Mouse (Mus musculus) kidney, postnatal 0 days (tissue): ENCODE measurements around the gene Tmem63a. TPM values are rescaled to one million over a fixed set of nuclear protein-coding genes. Genes with fewer than 3 reads are reported as not detected.

ENCODE experiments used
- ATAC-seq: fragments of 200-750 bp; cut with Nextera tagmentation; replicated peaks from 2 replicates; pipeline ENCODE4 v1.8.0; 2017; ENCODE audit warnings: low read depth, moderate number of reproducible peaks, moderate TSS enrichment, moderate library complexity; ENCODE audit not compliant: low FRiP score
- DNase-seq: peaks from one replicate; pipeline ENCODE4 v3.0.0-alpha.2; 2016; ENCODE audit warnings: low spot score
- H3K27ac ChIP-seq: fragments of 300-500 bp; sonication (generic); 2 replicates; pipeline ENCODE4 v1.5.1; 2014; ENCODE audit warnings: mild to moderate bottlenecking
- H3K27me3 ChIP-seq: fragments of 300-500 bp; sonication (generic); 2 replicates; pipeline ENCODE4 v1.6.1; 2014; ENCODE audit warnings: low read length, mixed read lengths; ENCODE audit not compliant: insufficient read depth
- H3K36me3 ChIP-seq: fragments of 300-500 bp; sonication (generic); 2 replicates; pipeline ENCODE4 v1.6.1; 2014; ENCODE audit warnings: low read length, mixed read lengths; ENCODE audit not compliant: insufficient read depth
- H3K4me1 ChIP-seq: fragments of 300-500 bp; sonication (generic); replicated peaks from 2 replicates; pipeline ENCODE4 v1.6.1; 2014; ENCODE audit warnings: antibody characterized with exemption, low read length, mixed read lengths; ENCODE audit not compliant: insufficient read depth
- H3K4me2 ChIP-seq: fragments of 300-500 bp; sonication (generic); 2 replicates; pipeline ENCODE4 v1.6.1; 2014; ENCODE audit warnings: mild to moderate bottlenecking, low read length, moderate library complexity, mixed read lengths
- H3K4me3 ChIP-seq: fragments of 300-500 bp; sonication (generic); replicated peaks from 2 replicates; pipeline ENCODE4 v1.5.1; 2014; ENCODE audit warnings: low read depth, low read length
- H3K9ac ChIP-seq: fragments of 300-500 bp; sonication (generic); 2 replicates; pipeline ENCODE4 v1.6.1; 2014; ENCODE audit warnings: low read depth, low read length
- H3K9me3 ChIP-seq: fragments of 300-500 bp; sonication (generic); replicated peaks from 2 replicates; pipeline ENCODE4 v1.6.1; 2016; ENCODE audit warnings: low read length, inconsistent platforms, mixed read lengths
- CTCF ChIP-seq: IDR thresholded peaks from 2 replicates; pipeline ENCODE4 v1.5.1; 2016; ENCODE audit warnings: antibody characterized with exemption, low read depth, mild to moderate bottlenecking, moderate library complexity
- WGBS: fragments of 180-500 bp; shearing (Covaris S2); extraction: QIAGEN DNeasy Blood & Tissue Kit; methylation state at CpG from one replicate; pipeline ENCODE4 v1.1.7; 2014; 5-methylcytosine and 5-hydroxymethylcytosine counted together
- polyA plus RNA-seq: library from polyadenylated mRNA; unstranded; fragments of >200 nt; fragmentation: Nextera tagmentation; extraction: Ambion mirVana; gene quantifications from 2 replicates; pipeline ENCODE4 v1.2.1, GENCODE M21; 2015

Tmem63a gene
- polyA plus RNA-seq, 1 experiment from 2014 or later, result 10.6 TPM

DNA sequence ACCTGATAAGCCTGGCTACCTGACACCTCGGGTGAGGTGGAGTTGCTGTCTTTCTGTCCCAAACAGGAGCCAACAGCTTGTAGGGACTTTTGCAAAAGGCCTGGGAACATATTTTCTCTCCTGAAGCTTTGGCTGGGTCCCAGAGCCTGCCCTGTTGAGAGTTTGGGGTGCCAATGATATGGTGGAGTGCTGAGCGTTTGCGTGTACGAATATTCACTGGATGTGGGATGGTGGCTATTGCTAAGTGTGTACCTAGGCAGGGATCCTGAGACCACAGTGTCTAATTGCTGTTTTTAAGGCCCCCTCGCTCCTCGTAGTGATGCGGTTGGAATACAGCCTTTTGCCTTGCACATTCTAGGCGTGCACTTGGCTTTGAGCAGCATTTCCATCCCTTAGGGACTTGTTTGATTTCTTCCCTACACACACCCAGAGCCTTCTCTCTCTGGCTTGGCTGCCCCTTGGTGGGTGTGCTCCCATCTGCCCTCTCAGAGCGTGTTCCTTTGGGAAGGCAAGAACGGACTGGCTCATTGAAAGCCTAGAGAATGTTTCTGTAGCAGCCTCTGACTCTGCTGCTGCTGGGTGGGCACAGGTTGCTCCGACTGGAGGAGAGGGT, 994 bp downstream of the Tmem63a start:
- TF ChIP-seq CTCF, result no peak
- Histone ChIP-seq H3K36me3 (no peaks in the 10 kb centered on the region), H3K27me3 (no peaks in the 10 kb centered on the region), H3K4me1 (peaks cover 19% of the 10 kb centered on the region; the same call in 1 of the 2 replicates), H3K4me3 (peak overlapping the region; percentile 97), H3K9ac (peak overlapping the region; percentile 84), H3K27ac (peak overlapping the region; percentile 84), H3K9me3 (no peaks in the 10 kb centered on the region), H3K4me2 (peak overlapping the region; percentile 95)
- no peak for DNase-seq
- ATAC-seq, result no peak
- 64% methylated on average over 11 of the region's 11 CpGs for WGBS

DNA sequence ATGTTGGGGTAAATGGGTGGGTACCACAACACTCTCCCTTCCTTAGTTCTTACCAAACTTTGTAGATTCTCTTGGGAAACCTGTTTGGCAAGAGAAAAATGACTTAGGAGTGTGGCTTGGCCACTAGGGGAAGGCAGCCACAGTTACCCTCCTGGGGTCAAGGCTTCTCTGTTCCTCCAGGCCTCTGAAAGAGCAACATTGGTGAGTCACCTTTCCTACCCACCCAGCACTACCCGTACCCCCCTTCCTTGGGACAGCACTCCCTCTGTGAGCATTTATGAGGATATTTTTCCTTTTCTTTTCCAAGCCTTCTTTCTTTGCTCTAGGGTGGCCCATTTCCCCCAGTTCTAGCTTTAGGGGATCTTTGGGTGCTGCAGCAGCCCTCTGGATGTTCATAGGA, 1.8 kb downstream of the Tmem63a start:
- no peak for ATAC-seq
- DNase-seq, result no peak
- H3K4me2 ChIP-seq, result no peak overlapping the region
- no peak overlapping the region for H3K4me3 ChIP-seq
- H3K27me3 ChIP-seq, result no peaks in the 10 kb centered on the region
- no peak overlapping the region for H3K9ac ChIP-seq
- WGBS, result 63% methylated on average over 1 of the region's 1 CpGs
- H3K36me3 ChIP-seq, result 0 out of 2 replicates have a peak, but pooled peaks cover 5% of the 10 kb centered on the region
- H3K4me1 ChIP-seq, result peaks cover 19% of the 10 kb centered on the region; the same call in 1 of the 2 replicates
- TF ChIP-seq CTCF, result peak; percentile 33
- no peak overlapping the region for H3K27ac ChIP-seq
- H3K9me3 ChIP-seq, result no peaks in the 10 kb centered on the region

DNA sequence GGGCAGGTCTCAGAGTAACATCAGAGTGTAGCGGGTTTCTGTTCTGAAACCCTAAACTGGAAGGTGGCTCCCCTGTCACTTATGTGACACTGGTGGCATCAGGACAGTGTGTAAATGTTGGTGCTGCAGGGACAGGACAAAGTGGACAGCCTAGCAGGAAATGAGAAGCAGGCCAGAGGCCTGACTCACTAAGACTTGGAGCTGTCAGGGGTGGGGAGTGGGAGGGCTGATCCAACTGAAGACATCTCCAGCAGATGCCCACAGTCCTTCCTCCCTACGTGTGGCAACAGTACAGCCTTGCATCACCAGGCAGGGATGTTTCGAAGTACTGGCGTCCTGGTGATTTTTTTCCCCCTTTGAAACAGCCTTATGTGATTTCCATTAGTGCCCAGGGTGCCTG, 2.4 kb downstream of the Tmem63a start:
- H3K4me2 ChIP-seq, result no peak overlapping the region
- H3K36me3 ChIP-seq, result peaks cover 11% of the 10 kb centered on the region; the same call in 1 of the 2 replicates
- no peaks in the 10 kb centered on the region for H3K27me3 ChIP-seq
- H3K4me1 ChIP-seq, result peaks cover 19% of the 10 kb centered on the region; the same call in 1 of the 2 replicates
- no peak for DNase-seq
- no peak for ATAC-seq
- H3K4me3 ChIP-seq, result no peak overlapping the region
- H3K9ac ChIP-seq, result no peak overlapping the region
- TF ChIP-seq CTCF, result no peak
- no peaks in the 10 kb centered on the region for H3K9me3 ChIP-seq
- WGBS, result 81% methylated on average over 4 of the region's 4 CpGs
- H3K27ac ChIP-seq, result peak overlapping the region; percentile 5; the same call in 1 of the 2 replicates

DNA sequence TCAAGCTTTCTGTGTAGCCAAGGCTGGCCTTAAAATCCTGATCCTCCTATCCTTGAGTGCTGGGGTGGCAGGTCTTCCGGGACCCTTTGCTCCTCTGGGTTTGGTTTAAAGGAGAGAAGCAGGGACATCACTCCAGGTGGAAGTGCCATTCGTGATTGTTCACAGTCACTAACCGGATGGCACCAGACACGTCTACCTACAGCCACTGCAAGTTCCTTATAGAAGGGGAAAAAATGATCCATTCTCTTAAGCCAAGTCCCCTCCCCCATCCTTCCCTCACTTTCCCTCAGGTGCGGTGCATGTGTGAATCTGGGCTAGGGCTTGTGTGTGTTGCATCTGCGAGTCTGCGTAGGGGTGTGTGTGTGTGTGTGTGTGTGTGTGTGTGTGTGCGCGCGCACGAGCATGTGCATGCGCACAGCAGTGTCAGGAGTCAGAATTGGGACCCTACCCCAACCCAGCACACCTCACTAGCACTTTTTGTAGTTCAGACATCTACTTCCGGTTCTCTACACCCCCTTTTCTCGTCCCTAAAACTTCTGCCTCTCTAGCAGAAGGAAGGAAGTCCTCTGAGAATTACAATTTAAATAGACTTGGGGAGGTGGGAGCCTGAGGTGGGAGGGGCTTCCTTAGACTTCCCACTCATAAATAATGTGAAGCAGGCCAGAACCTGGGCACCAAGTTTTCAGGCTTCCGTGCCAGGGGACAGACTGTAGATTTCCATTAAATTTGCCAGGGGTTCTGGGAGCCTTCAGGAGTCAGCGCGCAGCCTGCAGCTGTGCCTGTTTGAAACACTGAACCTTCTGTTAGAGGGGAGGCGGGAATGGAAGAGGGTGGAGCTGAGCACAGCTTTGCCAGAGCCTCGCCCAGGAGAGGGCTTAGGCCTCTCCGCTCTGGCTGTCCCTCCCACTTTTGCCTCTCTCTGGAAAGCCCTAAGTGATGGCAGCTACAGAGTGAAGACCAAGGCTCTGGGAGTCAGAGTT, 3.1 kb downstream of the Tmem63a start:
- Histone ChIP-seq H3K9me3 (no peaks in the 10 kb centered on the region), H3K36me3 (peaks cover 14% of the 10 kb centered on the region; the same call in 1 of the 2 replicates), H3K27ac (peak overlapping the region; percentile 5; the same call in 1 of the 2 replicates), H3K4me1 (peaks cover 19% of the 10 kb centered on the region; the same call in 1 of the 2 replicates), H3K9ac (no peak overlapping the region), H3K27me3 (no peaks in the 10 kb centered on the region), H3K4me3 (no peak overlapping the region), H3K4me2 (peak overlapping the region; percentile 41)
- 22% methylated on average over 20 of the region's 20 CpGs for WGBS
- TF ChIP-seq CTCF, result no peak
- peak; percentile 90 for DNase-seq
- peak; percentile 74 for ATAC-seq

DNA sequence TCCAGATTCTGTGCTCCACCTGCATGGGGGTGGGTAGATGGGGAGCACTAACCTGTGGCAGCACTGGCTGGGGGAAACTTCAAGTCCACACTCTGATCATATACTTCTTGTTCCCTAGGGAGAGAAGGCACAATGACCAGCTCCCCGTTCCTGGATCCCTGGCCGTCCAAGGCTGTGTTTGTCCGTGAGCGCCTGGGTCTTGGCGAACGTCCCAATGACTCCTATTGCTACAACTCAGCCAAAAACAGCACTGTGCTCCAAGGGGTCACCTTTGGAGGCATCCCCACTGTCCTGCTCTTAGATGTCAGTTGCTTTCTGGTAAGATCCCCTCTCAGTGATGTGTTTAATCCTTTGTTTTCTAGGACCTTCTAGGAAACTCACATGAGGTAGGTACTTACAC, 4.3 kb downstream of the Tmem63a start:
- Histone ChIP-seq H3K4me2 (no peak overlapping the region), H3K27ac (no peak overlapping the region), H3K27me3 (no peaks in the 10 kb centered on the region), H3K4me1 (peaks cover 15% of the 10 kb centered on the region; the same call in 1 of the 2 replicates), H3K9me3 (no peaks in the 10 kb centered on the region), H3K36me3 (peaks cover 14% of the 10 kb centered on the region; the same call in 1 of the 2 replicates), H3K9ac (no peak overlapping the region), H3K4me3 (no peak overlapping the region)
- WGBS, result 83% methylated on average over 6 of the region's 6 CpGs
- TF ChIP-seq CTCF, result no peak
- ATAC-seq, result no peak
- no peak for DNase-seq

DNA sequence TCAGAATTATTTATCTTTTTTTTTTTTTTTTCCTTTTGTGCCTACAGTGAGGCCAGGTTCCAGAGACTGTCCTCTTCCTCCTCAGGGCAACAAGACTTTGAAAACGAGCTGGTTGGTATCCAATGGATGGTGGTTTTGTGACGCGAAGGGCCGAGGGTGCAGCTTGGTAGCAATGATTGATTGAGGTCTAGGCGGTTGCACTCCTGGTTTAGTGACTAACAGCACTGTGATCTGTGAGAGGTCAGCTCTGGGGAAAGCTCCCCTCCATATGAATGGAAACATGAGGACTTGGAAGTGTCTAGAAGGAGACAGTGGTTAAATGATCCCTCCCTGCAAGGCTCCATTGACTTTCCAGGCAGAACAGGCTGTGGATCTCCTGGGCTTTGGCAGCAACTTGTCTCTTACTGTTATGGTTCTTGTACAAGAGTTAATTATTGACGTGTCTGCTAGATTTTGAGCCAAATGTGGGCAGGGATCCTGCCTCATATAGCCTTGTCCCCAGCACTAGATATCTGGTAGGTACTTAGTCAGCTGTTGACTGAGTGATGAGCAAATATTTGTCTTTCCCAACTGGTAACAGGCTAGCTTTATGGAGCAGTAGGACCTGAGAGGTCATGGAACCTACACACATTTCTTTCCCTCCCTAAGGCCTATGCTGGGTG, 10.1 kb downstream of the Tmem63a start:
- no peak overlapping the region for H3K4me3 ChIP-seq
- H3K27ac ChIP-seq, result no peak overlapping the region
- H3K4me1 ChIP-seq, result no peaks in the 10 kb centered on the region
- H3K27me3 ChIP-seq, result no peaks in the 10 kb centered on the region
- H3K36me3 ChIP-seq, result peaks cover 25% of the 10 kb centered on the region; the same call in 1 of the 2 replicates
- no peak overlapping the region for H3K9ac ChIP-seq
- WGBS, result 45% methylated on average over 6 of the region's 6 CpGs
- no peaks in the 10 kb centered on the region for H3K9me3 ChIP-seq
- ATAC-seq (no peak), DNase-seq (peak; percentile 22)
- H3K4me2 ChIP-seq, result no peak overlapping the region
- no peak for TF ChIP-seq CTCF
